Mouse (Mus musculus) heart, postnatal 0 days (tissue): Measurements from ENCODE around the gene Rnf43.

Experiments used
- CTCF ChIP-seq: IDR thresholded peaks from 2 replicates; pipeline ENCODE4 v1.5.1; 2016; ENCODE audit warnings: antibody characterized with exemption, control low read depth, low read depth
- EP300 ChIP-seq: IDR thresholded peaks from 2 replicates; pipeline ENCODE4 v1.6.1; 2016; ENCODE audit warnings: antibody characterized with exemption, low read depth

DNA sequence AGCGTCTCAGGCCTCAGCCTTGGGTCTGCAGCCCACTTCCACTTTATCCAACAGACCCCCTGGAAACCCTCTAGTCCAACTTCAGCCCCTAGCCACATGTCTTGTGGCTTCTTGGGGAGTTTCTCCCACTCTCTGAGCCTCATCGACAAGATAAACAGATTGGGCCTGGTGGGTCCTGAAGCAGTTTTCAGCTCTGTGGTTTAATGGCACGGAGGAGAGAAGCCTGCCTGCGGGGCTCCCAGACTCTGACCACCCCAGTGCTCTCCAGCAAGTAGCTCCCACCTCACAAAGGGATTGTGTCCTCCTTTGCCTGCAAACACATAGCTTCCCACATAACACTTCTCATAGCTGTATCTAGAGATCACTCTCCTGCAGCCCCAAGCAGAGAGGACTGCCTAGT, 64.9 kb downstream of the Rnf43 start:
- TF ChIP-seq CTCF (no peak), EP300 (no peak)
